Mouse (Mus musculus) spleen, postnatal 4 days (tissue): ENCODE results near the gene Hspb9.
A peak's percentile ranks its signal among the peaks of the same experiment; 100 is the strongest.

Experiments used
- DNase-seq, 2 experiments: peaks; one replicate each; pipeline ENCODE4 v3.0.0; 2022; ENCODE audit warnings: low spot score in 2 of 2

Gene Hspb9

GRCm38 (mm10) chr11:100730477-100731205 lies 17.0 kb downstream of the Hspb9 start:
- DNase-seq: no peak

- no peak for DNase-seq
Measured at GRCm38 (mm10) chr11:100735134-100735865, 21.6 kb downstream of the Hspb9 start.

GRCm38 (mm10) chr11:100735954-100736745 lies 22.5 kb downstream of the Hspb9 start:
- no peak for DNase-seq

GRCm38 (mm10) chr11:100736746-100737080 lies 23.1 kb downstream of the Hspb9 start:
- DNase-seq: no peak

GRCm38 (mm10) chr11:100737105-100737733 lies 23.6 kb downstream of the Hspb9 start:
- peak in 1 of 2 experiments; percentile 46 for DNase-seq

- DNase-seq: peak; percentile 98
Measured at GRCm38 (mm10) chr11:100738066-100738604, 24.5 kb downstream of the Hspb9 start, which contains the start of gene Rab5c. TSS of gene Rab5c (minus strand) at chr11:100738215.

GRCm38 (mm10) chr11:100738749-100739148 lies 25.1 kb downstream of the Hspb9 start:
- DNase-seq: no peak

GRCm38 (mm10) chr11:100741348-100741747 lies 27.7 kb downstream of the Hspb9 start:
- DNase-seq: no peak

- DNase-seq: peak; percentile 51 to 79
Measured at GRCm38 (mm10) chr11:100745085-100745484, 31.4 kb downstream of the Hspb9 start.

- no peak for DNase-seq
Measured at GRCm38 (mm10) chr11:100746546-100746945, 32.9 kb downstream of the Hspb9 start.

GRCm38 (mm10) chr11:100747114-100747513 lies 33.5 kb downstream of the Hspb9 start:
- DNase-seq: no peak

- DNase-seq: no peak
Measured at GRCm38 (mm10) chr11:100748620-100749019, 35.0 kb downstream of the Hspb9 start.

GRCm38 (mm10) chr11:100749469-100749868 lies 35.8 kb downstream of the Hspb9 start:
- no peak for DNase-seq

- DNase-seq: no peak
Measured at GRCm38 (mm10) chr11:100750127-100750526, 36.5 kb downstream of the Hspb9 start.

GRCm38 (mm10) chr11:100752294-100752693 lies 38.6 kb downstream of the Hspb9 start:
- no peak for DNase-seq

- DNase-seq: no peak
Measured at GRCm38 (mm10) chr11:100754021-100754692, 40.5 kb downstream of the Hspb9 start.

GRCm38 (mm10) chr11:100754693-100755057 lies 41.0 kb downstream of the Hspb9 start:
- no peak for DNase-seq

GRCm38 (mm10) chr11:100756476-100756875 lies 42.8 kb downstream of the Hspb9 start:
- no peak for DNase-seq

- DNase-seq: no peak
Measured at GRCm38 (mm10) chr11:100757566-100757965, 43.9 kb downstream of the Hspb9 start.

- peak in 1 of 2 experiments; percentile 76 for DNase-seq
Measured at GRCm38 (mm10) chr11:100758707-100759610, 45.3 kb downstream of the Hspb9 start.
